In the genomic region with DNA sequence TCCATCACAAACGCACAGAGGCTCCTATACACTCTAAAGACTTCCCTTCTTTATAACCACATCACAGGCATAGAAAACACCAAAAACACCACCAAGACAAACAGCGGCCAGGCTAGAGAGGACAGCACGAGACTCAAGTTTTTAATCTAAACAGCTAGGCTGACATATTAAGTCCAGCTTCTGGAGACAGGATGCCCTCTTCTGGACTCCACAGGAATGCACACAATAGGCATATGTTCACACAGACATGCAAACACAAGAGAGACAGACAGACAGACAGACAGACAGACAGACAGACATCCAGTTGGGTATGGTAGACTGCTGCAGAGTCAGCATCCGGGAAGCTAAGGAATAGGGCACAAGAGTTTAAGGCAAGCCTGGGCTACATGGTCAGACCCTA, we compare ENCODE assay signal across 14 mouse cellular contexts. TPM values are rescaled to one million over a fixed set of nuclear protein-coding genes. Genes with fewer than 3 reads are reported as not detected.
DNase-seq lines count a peak whose midpoint lies in the region; ATAC-seq and TF ChIP-seq lines count a peak whose summit lies in the region.
"Had no signal": no experiment of that assay in that cellular context is flagged by ENCODE, and none has a peak within 500 bp of the region (broad histone marks: within the 10 kb centered on the region; RNA-seq: fewer than 3 reads in every experiment).

No protein-coding gene starts in this region.

- ATAC-seq in forebrain, postnatal 0 days = peak; percentile 38; the same call in 1 of the 2 replicates
- no peak for ATAC-seq in forebrain, embryonic 12.5 days (ENCODE audit: low FRiP score)
- ATAC-seq in activated CD4-positive, CD25-positive, alpha-beta regulatory T cell, adult 4 months = no peak

- no peak overlapping the region for H3K27ac ChIP-seq in forebrain, postnatal 0 days (ENCODE audit: low read depth, low read length)
- no peak overlapping the region for H3K27ac ChIP-seq in forebrain, embryonic 12.5 days
- no peak overlapping the region for H3K27ac ChIP-seq in layer of hippocampus, adult 2 months
- H3K27ac ChIP-seq: limb, embryonic 10.5 days; midbrain, embryonic 12.5 days had no signal

- no peaks in the 10 kb centered on the region for H3K27me3 ChIP-seq in forebrain, postnatal 0 days (ENCODE audit: insufficient read depth, low read length)
- H3K27me3 ChIP-seq in forebrain, embryonic 12.5 days = no peaks in the 10 kb centered on the region
- H3K27me3 ChIP-seq: embryonic facial prominence, embryonic 15.5 days; midbrain, embryonic 12.5 days had no signal

- H3K4me1 ChIP-seq in forebrain, postnatal 0 days (ENCODE audit: insufficient read depth) = no peaks in the 10 kb centered on the region
- H3K4me1 ChIP-seq in forebrain, embryonic 12.5 days = no peaks in the 10 kb centered on the region
- H3K4me1 ChIP-seq: embryonic facial prominence, embryonic 15.5 days; limb, embryonic 10.5 days; midbrain, embryonic 12.5 days had no signal

- H3K9ac ChIP-seq in forebrain, postnatal 0 days = no peak overlapping the region
- H3K9ac ChIP-seq in forebrain, embryonic 12.5 days = no peak overlapping the region
- H3K9ac ChIP-seq: embryonic facial prominence, embryonic 15.5 days; midbrain, embryonic 12.5 days had no signal

- no peak overlapping the region for H3K4me3 ChIP-seq in forebrain, postnatal 0 days (ENCODE audit: low read depth, low read length)
- H3K4me3 ChIP-seq in forebrain, embryonic 12.5 days (replicated peaks) = no peak overlapping the region
- H3K4me3 ChIP-seq in layer of hippocampus, adult 2 months = no peak overlapping the region
- H3K4me3 ChIP-seq: embryonic facial prominence, embryonic 15.5 days; limb, embryonic 10.5 days; midbrain, embryonic 12.5 days had no signal

- H3K4me2 ChIP-seq in forebrain, postnatal 0 days (ENCODE audit: low read depth) = no peak overlapping the region
- no peak overlapping the region for H3K4me2 ChIP-seq in forebrain, embryonic 12.5 days
- H3K4me2 ChIP-seq: embryonic facial prominence, embryonic 15.5 days; midbrain, embryonic 12.5 days had no signal

- H3K36me3 ChIP-seq in forebrain, postnatal 0 days (ENCODE audit: insufficient read depth) = peaks cover 49% of the 10 kb centered on the region
- peaks cover 80% of the 10 kb centered on the region for H3K36me3 ChIP-seq in forebrain, embryonic 12.5 days (replicated peaks)

- no peaks in the 10 kb centered on the region for H3K9me3 ChIP-seq in forebrain, postnatal 0 days (ENCODE audit: low read length)
- no peaks in the 10 kb centered on the region for H3K9me3 ChIP-seq in forebrain, embryonic 12.5 days
- H3K9me3 ChIP-seq: embryonic facial prominence, embryonic 15.5 days; limb, embryonic 10.5 days; midbrain, embryonic 12.5 days had no signal

- peak; percentile 54 for DNase-seq in forebrain, postnatal 0 days
- DNase-seq in layer of hippocampus, adult 2 months (ENCODE audit: low spot score in 2 of 2) = no peak
- no peak for DNase-seq in layer of hippocampus, adult 9-11 months
- DNase-seq in A20 (ENCODE audit: low read depth, low spot score) = peak; percentile 18
- peak; percentile 47 for DNase-seq in brain, adult 2 months (ENCODE audit: low read depth, low spot score)
- DNase-seq in thymus, postnatal 0 days (ENCODE audit: low spot score) = no peak
- DNase-seq: cerebellum, adult 8-10 months; right cerebral cortex, postnatal 14 days; thymus, postnatal 36 days had no signal

- TF ChIP-seq CTCF in forebrain, postnatal 0 days (IDR thresholded peaks at IDR 0.05; ENCODE audit: low read depth) = peak; percentile 73
- peak; percentile 60 for TF ChIP-seq CTCF in layer of hippocampus, adult 2 months (conservative IDR thresholded peaks at IDR 0.05)

- WGBS in forebrain, postnatal 0 days = 60% methylated on average over 4 of the region's 4 CpGs
- WGBS in forebrain, embryonic 12.5 days = 79% methylated on average over 4 of the region's 4 CpGs

RNA-seq across cellular contexts. Expression of a gene that starts 40.7 kb away (rescaled TPM):
- 29.7 and 29.9 TPM in 2 replicates for total RNA-seq in forebrain, postnatal 0 days (2014; rRNA removed)
- 9.0 and 11.6 TPM in 2 replicates for polyA plus RNA-seq in forebrain, postnatal 0 days (2015; fragmentation: Nextera tagmentation; extraction: Ambion mirVana)
- 24.1 and 24.4 TPM in 2 replicates for polyA plus RNA-seq in forebrain, embryonic 12.5 days (2016; fragmentation: Nextera tagmentation; extraction: Ambion mirVana)
- total RNA-seq in layer of hippocampus, adult 2 months (2021) = 10 to 100 TPM; 22.1 to 25.9 TPM
- 17.6 and 18.1 TPM in 2 replicates for polyA plus RNA-seq in thymus, postnatal 0 days (2015; fragmentation: Nextera tagmentation; extraction: Ambion mirVana)
- 1 to 10 TPM; 6.5 to 8.0 TPM for polyA plus RNA-seq in activated CD4-positive, CD25-positive, alpha-beta regulatory T cell, adult 4 months (2017; shearing (Covaris generic))

Comparison
In these comparisons a context has a peak if more than half of its experiments do, and no peak if none do; other contexts are left out.
1. DNase-seq: peak in forebrain, postnatal 0 days (single experiment), A20 (single experiment) and brain, adult 2 months (single experiment); none in layer of hippocampus, adult 2 months (0 of 2), layer of hippocampus, adult 9-11 months (single experiment) and thymus, postnatal 0 days (single experiment).